Mouse (Mus musculus): ENCODE measurements around the gene Cuedc1. TPM values are rescaled to one million over a fixed set of nuclear protein-coding genes. Genes with fewer than 3 reads are reported as not detected.
A peak's percentile ranks its signal among the peaks of the same experiment; 100 is the strongest.

Cuedc1 gene
- total RNA-seq, 2 experiments from 2014 or later, result 31.4 to 31.7 TPM

DNA sequence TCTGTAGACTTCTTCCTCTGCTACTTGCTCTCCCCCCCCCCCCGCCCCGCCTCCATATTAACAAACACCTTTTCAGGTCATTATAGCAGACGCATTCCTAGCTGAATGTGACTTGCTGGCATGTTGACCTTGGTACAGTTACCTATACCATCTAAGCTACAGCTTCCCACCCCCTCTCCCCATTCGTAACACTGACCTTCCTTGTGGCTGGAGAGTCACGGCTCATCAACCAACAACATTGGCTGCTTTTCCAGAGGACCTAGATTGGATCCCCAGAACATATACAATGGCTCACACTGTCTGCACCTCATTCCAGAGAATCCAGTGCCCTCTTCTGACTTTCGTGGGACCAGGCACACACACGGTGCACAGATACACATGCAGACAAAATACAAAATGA is 27.6 kb downstream of the Cuedc1 start:
- no peak for DNase-seq (ENCODE audit: extremely low spot score in 1 of 2, low spot score in 2 of 2)
- intact Hi-C loops (cut with DNase I), result no loop called here
- no peak for TF ChIP-seq CTCF (IDR thresholded peaks at IDR 0.05)
- no peak overlapping the region for H3K27ac ChIP-seq
- H3K4me3 ChIP-seq, result no peak overlapping the region

DNA sequence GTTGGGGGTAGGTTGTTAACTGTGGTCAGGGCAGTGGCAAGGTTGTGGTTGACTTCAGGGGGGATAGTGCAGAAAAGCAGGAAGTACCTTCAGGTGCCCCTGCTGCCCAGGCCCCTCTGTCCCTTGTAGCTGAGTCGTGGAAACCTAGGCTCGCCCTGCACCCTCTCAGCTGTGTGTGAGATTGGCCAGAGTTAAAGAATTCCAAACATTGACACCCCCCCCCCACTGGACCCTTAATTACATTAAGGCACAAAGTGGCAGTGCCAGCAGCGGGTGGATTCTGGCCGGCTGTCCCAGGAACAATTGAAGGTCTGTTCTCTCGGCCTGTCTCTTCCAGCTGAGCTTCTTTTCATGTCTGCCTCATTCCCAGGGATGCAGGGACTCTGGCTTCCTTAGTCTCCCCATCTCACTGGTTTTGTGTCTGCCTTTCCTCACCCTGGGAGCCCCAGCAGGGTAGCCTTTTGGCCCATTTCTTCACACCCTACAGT is 28.5 kb downstream of the Cuedc1 start:
- intact Hi-C loops (cut with DNase I), result no loop called here
- H3K4me3 ChIP-seq, result no peak overlapping the region
- peak overlapping the region; percentile 58 for H3K27ac ChIP-seq
- no peak for DNase-seq (ENCODE audit: extremely low spot score in 1 of 2, low spot score in 2 of 2)
- no peak for TF ChIP-seq CTCF (IDR thresholded peaks at IDR 0.05)

DNA sequence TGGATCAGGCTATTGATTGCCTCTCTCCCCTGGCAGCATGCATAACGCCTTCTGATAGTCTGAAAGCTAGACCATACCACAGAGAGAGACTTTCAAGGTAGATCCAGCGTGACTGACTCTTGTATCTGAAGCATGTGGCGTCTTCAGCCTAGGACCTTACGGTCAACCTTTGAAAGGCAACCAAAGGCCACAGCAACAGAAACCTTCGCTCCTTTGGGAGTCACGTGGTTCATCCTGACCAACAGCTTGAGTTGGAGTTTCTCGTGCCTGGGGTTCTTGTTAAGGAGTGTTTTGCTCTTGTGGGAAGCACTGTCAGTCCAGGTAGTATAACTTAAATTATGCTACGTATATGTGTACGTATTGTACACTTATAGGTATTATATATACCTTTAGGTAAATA is 30.6 kb downstream of the Cuedc1 start:
- Histone ChIP-seq H3K4me3 (no peak overlapping the region), H3K27ac (no peak overlapping the region)
- no peak for DNase-seq (ENCODE audit: extremely low spot score in 1 of 2, low spot score in 2 of 2)
- TF ChIP-seq CTCF (IDR thresholded peaks at IDR 0.05), result no peak
- intact Hi-C loops (cut with DNase I), result no loop called here

DNA sequence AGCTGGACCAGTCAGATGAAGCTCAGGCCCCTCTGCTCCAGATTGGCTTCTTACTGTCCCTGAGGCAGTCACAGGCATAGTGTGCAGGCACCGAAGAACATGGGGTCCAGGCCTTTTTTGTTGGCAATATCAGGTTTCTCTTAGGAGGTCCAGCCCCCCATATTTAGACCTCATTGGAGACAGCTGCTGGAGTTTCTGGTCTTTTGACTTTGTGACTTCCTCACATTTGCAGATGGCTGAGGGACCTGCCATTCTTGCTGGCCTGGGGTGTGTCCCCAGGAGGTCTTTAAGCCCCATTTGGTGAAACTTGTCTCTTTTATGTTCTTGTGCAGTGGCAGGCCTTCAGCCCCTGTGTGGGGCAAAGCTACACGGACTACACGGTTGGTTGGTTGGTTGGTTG is 31.4 kb downstream of the Cuedc1 start:
- no peak overlapping the region for H3K27ac ChIP-seq
- intact Hi-C loops (cut with DNase I), result no loop called here

DNA sequence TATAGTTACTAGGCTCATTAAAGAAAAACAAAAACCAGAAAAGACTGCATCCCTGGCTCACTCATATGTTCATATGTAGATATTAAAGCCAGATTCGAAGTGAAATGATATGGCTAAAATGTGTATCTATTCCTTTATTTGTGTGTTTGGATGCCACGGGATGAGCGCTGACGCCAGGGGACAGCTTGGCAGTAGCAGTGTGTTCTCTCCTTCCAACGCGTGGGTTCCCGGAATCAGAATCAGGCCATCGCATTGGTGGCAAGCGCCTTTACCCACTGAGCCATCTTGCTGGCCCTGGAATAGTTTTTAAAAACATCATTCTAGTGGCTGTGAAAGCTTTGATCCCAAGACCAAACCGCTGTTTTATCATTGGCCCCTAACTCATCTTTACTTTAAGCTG is 32.1 kb downstream of the Cuedc1 start:
- H3K4me3 ChIP-seq, result no peak overlapping the region
- no peak overlapping the region for H3K27ac ChIP-seq
- TF ChIP-seq CTCF (IDR thresholded peaks at IDR 0.05), result no peak
- intact Hi-C loops (cut with DNase I), result no loop called here
- DNase-seq (ENCODE audit: extremely low spot score in 1 of 2, low spot score in 2 of 2), result no peak

More for the DNA sequence above, 31.4 kb downstream of the Cuedc1 start:
- no peak for TF ChIP-seq CTCF (IDR thresholded peaks at IDR 0.05)
- no peak overlapping the region for H3K4me3 ChIP-seq
- no peak for DNase-seq (ENCODE audit: extremely low spot score in 1 of 2, low spot score in 2 of 2)

DNA sequence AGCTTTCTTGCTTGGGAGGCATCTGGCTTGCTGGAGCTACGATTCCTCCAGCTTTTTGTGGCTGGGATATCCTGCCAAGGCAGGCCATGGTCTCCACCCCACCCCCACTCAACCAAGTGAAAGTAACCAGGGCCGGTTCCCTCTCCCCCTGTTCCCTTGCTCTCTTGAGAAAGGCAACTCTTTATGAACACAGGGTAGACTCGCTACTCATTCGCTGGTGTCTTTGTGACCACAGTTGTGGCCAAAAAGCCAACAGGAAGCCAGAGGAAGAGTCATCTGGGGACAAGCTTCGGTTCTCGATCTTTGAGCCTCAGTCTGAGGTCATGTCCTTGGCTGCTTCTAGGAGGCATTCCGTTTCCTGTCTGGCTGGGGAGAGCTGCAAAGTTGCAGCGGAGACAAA is 34.0 kb downstream of the Cuedc1 start:
- no peak for DNase-seq (ENCODE audit: extremely low spot score in 1 of 2, low spot score in 2 of 2)
- no peak overlapping the region for H3K4me3 ChIP-seq
- intact Hi-C loops (cut with DNase I), result no loop called here
- H3K27ac ChIP-seq, result peak overlapping the region; percentile 63
- no peak for TF ChIP-seq CTCF (IDR thresholded peaks at IDR 0.05)

DNA sequence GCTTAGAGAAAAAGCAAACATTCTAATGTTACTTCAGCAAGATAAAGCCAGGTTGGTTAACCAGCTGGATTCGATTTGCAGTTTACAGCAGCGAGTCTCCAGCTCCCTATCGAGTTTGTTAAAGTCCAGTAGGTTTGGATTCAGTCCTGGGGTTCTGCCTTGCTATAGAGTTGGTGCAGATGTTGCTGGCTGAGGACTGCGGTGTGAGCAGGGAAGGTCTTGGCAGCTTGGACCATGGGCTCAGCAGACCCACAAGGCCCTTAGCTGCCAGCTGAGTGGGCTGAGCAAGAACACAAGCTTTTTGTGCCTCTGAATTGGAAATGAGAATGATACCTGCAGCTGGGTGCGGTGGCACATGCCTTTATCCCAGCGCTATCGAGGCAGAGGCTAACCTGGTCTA is 37.4 kb downstream of the Cuedc1 start:
- TF ChIP-seq CTCF (IDR thresholded peaks at IDR 0.05), result no peak
- no peak for DNase-seq (ENCODE audit: extremely low spot score in 1 of 2, low spot score in 2 of 2)
- intact Hi-C loops (cut with DNase I), result no loop called here

DNA sequence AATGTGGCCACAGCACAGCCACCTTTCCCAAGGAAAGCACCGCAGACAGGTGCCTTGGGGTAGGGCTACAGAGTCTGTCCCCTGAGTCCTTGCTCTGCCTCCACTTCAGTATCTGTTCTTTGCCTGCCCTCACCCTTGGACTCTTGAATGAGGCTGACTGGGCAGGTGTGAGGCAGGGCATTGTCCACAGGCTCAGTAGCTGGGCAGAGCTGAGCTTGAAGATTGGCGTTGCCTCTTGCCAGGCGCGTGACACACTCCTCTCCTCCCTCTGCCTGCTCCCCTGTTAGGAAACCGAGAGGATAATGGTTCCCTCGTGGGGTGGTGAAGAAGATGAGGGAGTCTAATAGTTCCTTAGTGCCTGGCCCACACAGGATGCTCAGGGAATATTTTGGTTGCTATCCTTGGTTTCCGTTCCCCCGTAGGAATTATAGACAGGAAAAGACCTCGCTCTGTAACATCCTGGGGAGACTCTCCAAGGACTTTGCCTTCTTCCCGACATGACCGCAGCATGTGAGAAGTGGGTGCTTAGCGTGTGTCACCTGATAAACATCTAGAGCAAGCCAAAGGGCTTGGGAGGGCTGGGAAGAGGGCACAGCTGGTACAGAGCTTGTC is 40.1 kb downstream of the Cuedc1 start:
- no peak for TF ChIP-seq CTCF (IDR thresholded peaks at IDR 0.05)
- intact Hi-C loops (cut with DNase I), result no loop called here
- H3K4me3 ChIP-seq, result no peak overlapping the region
- no peak for DNase-seq (ENCODE audit: extremely low spot score in 1 of 2, low spot score in 2 of 2)
- no peak overlapping the region for H3K27ac ChIP-seq

More for the DNA sequence above, 37.4 kb downstream of the Cuedc1 start:
- no peak overlapping the region for H3K27ac ChIP-seq
- H3K4me3 ChIP-seq, result no peak overlapping the region

DNA sequence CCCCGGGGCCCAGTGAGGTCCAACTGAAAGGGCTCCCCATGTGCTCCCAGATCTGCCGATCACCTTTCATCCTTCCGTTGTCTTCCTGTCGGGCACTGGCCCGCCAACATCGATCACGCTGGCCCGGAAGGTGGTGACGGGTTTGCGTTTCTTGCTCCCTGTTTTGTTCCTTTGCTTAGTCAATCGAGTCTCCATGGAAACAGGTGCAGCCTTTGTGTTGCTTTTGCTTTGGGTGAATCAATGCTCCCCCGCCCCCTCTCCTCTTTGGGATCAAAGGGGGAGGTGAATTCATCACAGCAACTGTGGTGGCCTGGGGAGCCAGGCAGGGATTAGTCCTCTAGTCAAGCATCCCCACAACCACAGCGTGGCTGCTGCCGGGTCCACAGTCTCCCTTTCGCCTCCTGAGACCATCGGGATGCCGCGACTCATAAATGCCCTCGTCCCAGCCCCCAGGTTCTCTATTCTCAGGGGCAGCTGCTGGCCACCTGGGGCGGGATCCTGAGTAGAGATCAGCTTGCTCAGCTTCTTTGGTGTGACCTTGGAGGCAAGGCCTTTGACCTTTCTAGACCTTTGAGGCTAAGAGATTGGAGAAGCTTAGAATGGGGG is 41.5 kb downstream of the Cuedc1 start:
- peak; percentile 38 to 62 for DNase-seq (ENCODE audit: extremely low spot score in 1 of 2, low spot score in 2 of 2)

DNA sequence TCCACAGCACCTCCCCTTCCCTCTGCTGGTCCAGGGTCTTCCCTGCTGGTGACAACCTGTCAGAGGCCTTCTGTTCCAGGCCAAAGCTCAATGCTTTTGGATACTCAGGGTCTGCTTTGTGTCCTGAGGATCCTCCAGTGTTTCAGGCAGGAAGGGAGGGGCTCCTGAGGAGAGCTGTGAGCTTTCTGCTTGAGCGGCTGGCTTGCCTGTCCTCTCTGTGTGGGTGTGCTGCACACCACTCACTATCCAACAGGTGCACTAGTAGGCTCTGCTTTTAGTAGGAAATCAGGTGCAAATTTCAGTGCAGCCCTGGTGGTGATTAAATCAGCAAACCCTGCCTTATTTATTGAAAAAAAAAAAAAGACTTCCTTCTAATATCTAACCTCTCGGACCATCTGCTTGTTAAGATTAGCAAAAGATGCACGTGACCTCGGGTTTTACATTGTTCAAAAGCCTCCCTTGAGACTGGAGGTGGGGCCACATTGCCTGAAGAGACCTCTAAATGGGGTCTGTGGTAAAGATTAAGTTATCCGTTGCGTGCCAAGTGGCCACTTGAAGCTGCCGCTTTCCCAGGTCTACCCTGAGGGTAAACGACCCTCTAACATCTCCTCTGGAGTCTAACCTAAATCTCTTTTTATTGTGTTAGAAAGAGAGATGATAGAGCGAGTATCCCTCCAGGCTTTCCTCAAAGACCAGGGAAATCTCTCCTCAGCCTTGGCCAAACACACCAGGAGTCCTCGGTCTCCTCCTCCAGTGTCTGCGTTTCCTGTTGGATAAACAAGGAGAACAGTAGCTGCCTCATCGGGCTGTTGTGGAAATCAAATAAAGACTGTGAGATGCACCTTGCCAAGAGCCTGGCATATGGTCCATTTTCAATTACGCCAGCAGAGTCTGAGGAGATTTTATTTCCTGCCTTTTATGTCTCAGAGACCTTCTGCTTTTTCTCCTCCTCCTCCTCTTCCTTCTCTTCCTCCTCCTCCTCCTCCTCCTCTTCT is 42.5 kb downstream of the Cuedc1 start:
- Histone ChIP-seq H3K27ac (peak overlapping the region; percentile 46), H3K4me3 (no peak overlapping the region)
- no peak for DNase-seq (ENCODE audit: extremely low spot score in 1 of 2, low spot score in 2 of 2)
- intact Hi-C loops (cut with DNase I), result no loop called here
- no peak for TF ChIP-seq CTCF (IDR thresholded peaks at IDR 0.05)

More for the DNA sequence above, 41.5 kb downstream of the Cuedc1 start:
- no peak for TF ChIP-seq CTCF (IDR thresholded peaks at IDR 0.05)
- intact Hi-C loops (cut with DNase I), result loop anchor here (1.0 kb wide), 1 partner anchor 20 kb away; no protein-coding TSS in a partner anchor
- Histone ChIP-seq H3K27ac (peak overlapping the region; percentile 48; the same call in 1 of the 2 replicates), H3K4me3 (no peak overlapping the region)

DNA sequence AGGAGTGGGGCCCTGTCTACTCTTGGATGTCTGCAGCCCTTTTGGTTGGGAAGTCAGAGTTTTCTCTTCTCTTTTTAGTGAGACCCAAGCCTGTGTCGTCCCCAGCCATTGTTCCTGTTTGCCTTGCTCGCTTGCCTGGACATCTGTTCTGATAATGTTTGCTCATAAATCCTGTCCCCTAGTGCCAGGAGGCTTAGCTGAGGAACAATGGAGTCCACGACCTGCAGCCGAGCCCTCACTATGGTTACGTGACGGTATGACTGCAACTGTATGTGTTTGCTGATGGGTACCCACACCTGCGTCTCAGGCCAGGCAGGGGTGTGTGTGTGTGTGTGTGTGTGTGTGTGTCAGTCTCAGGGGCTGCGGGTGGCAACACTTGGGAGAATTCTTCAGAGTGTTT is 44.5 kb downstream of the Cuedc1 start:
- TF ChIP-seq CTCF (IDR thresholded peaks at IDR 0.05), result no peak
- intact Hi-C loops (cut with DNase I), result no loop called here
- Histone ChIP-seq H3K4me3 (no peak overlapping the region), H3K27ac (no peak overlapping the region)
- DNase-seq (ENCODE audit: extremely low spot score in 1 of 2, low spot score in 2 of 2), result no peak

DNA sequence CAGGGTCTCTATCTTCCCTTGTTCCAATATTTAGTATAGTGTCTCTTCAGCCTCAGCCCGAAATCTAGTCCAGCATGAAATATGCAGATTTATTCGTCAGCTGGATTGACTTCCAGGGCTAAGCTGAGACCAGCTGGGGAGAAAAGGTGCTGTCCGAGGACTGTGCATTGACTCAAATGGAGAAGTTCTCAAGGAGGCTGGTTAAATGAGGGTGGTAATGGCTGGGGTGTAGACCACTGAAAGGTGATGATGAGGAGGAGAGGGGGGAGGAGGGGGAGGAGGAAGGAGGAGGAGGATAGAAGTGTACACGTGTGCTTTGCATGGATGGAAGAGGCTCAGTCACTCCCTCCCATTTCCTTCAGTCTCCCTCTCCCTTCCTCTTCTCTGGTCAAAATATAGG is 46.2 kb downstream of the Cuedc1 start:
- Histone ChIP-seq H3K4me3 (no peak overlapping the region), H3K27ac (no peak overlapping the region)
- no peak for TF ChIP-seq CTCF (IDR thresholded peaks at IDR 0.05)
- DNase-seq (ENCODE audit: extremely low spot score in 1 of 2, low spot score in 2 of 2), result no peak
- intact Hi-C loops (cut with DNase I), result no loop called here

All from left cerebral cortex, adult 2 months (tissue).